Mouse (Mus musculus): ENCODE measurements around the gene Bspry.
"Not testable (repeated sequence)": the region's sequence is repeated elsewhere in the genome, so short reads cannot be mapped to it uniquely, and the experiment has no call there.

Bspry gene

GRCm38 (mm10) chr4:62479937-62480708 is at the start of gene Bspry:
Gene Bspry, plus strand, starts transcription at chr4:62480053.
- peak; percentile 86 for DNase-seq (ENCODE audit: low spot score)

GRCm38 (mm10) chr4:62430678-62431077 is 49.2 kb upstream of the Bspry start:
- no peak for DNase-seq (ENCODE audit: low spot score)

DNA sequence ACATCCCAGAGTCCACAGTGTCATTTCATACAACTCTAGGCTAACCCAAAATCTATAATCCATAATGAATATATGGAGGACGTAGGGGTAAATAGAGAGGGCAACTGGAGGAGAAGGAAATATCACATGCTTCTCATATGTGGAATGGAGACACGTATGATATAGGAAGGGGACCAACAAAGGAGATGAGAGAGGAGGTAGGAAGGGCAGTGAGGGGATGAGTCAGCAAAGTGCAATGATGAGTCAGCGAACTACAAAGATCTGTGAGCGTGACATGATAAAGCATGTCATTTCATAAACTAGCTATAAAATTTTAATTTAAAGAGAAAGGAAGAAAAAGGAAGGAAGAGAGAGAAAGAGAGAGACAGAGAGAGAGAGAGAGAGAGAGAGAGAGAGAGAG is 48.3 kb upstream of the Bspry start:
- DNase-seq (ENCODE audit: low spot score): no peak

GRCm38 (mm10) chr4:62433939-62434870 is 45.6 kb upstream of the Bspry start:
- peak; percentile 61 for DNase-seq (ENCODE audit: low spot score)

DNA sequence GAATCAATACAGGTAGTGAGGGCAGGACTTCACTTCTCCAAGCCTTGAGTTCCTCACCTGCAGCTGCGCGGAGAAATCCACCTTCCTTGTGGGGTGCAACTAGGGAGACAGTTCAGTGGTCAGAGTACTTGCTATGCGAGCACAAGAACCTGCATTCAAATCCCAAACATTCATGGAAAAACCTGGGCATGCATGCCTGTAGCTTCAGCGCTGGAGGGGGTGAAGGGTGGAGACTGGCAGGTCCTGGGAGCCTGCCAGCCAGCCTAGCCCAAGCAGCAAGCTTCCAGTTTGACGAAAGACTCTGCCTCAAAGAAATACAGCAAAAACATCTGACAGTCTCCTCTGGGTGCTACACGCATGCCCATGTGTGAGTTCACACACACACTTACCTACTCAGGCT is 44.8 kb upstream of the Bspry start, which contains the start of gene Rnf183:
Gene Rnf183, minus strand, starts transcription at position 172 of the 400 bp plus-strand sequence.
- no peak for DNase-seq (ENCODE audit: low spot score)

DNA sequence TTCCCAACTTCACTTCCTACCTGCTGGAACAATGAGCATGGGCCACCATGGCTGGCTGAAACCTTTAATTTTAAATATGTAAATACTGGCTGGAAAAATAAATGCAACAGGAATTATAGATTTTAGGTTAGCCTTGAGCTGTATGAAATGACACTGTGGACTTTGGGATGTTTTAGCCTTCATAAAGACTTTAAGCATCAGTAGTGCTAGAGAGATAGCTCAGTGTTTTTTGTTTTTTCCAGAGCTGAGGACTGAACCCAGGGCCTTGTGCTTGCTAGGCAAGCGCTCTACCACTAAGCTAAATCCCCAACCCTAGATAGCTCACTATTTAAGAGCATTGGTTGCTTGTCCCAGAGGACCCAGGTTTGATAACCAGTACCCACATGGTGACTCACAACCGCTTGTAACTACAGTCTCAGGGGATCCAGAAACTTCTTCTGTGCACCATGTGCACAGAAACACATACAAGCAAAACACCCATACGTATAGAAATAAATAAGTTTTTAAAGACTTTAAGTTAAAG is 42.5 kb upstream of the Bspry start:
- DNase-seq (ENCODE audit: low spot score): no peak

DNA sequence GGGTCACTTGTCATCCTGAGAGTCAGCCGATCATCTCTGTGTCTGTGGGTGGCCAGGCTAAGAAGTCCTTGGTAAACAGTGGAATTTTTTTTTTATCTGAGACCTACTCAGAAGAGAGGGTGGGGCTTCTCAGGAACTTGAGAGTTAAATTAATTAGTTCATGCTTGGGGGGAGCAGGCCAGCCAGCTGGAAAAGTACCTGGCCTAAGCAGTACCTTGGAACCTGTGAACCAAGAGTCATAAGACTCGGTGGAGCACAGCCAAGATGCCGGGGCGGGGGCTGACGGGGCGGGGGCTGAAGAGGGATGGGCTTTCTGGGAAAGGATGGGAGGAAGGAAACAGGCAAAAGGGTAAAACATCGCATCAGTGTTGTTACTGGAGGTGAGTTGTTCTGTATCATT is 42.0 kb upstream of the Bspry start:
- peak; percentile 51 for DNase-seq (ENCODE audit: low spot score)

GRCm38 (mm10) chr4:62439793-62440192 is 40.1 kb upstream of the Bspry start:
- no peak for DNase-seq (ENCODE audit: low spot score)

DNA sequence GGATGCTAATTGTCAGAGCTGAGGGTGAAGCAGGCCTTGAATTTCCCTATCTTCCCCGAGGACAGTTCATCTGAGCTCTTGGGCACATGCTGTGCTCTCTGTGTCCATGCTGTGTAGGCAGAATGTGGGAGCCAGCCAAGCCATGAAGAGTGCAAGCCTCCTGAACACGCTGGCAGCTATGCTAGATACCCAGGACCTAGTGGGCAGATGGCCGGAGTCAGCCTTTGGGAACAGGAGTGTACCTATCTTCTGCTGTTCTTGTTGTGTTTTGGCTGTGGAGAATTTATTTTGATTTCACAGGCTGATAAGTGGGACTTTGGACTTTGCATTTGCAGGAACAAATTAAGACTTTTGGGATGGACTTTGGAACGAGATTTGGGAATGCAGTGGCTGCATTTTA is 39.3 kb upstream of the Bspry start:
- DNase-seq (ENCODE audit: low spot score): peak; percentile 56

GRCm38 (mm10) chr4:62440986-62441385 is 38.9 kb upstream of the Bspry start:
- DNase-seq (ENCODE audit: low spot score): peak; percentile 55

GRCm38 (mm10) chr4:62454995-62455394 is 24.9 kb upstream of the Bspry start:
- no peak for DNase-seq (ENCODE audit: low spot score)

DNA sequence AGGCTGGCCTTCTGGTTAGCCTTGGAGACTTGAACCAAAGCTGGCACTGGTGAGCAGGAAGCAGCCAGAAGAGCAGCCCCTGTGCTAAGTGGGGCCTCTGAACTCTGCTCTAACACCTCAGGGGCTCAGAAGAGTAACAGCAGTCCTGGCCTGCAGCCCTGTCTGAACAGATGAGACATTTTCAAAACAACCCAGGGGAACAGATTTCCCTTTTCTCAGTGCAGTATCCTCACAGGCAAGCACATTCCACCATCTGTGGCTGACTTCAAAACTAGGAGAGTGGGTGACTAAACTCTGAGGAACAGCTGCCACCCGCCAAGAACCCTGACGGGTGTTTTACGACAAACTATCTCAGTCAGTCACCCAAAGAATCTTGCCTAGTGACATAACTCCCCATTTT is 20.8 kb upstream of the Bspry start:
- DNase-seq (ENCODE audit: low spot score): no peak

DNA sequence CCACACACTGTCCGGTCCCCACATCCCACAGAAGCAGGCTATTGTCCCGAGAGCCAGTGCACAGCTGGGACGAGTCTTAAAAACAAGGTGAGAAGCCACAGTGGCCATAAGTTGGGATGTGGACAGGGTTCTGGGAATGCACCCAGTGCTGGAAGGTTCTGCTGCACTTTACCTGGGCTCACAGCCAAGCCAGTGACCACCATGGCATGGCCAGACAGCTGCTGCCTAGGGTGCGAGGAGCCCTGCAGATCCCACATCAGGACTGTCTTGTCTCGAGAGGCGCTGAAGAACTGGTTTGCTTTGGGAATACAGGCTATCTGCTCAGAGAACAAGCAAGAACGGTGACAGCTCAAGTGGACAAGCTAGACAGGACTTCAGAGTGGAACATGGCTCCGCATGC is 19.5 kb upstream of the Bspry start:
- DNase-seq (ENCODE audit: low spot score): no peak

- no peak for DNase-seq (ENCODE audit: low spot score)
These were observed 16.7 kb upstream of the Bspry start for GRCm38 (mm10) chr4:62463124-62463523.

GRCm38 (mm10) chr4:62468158-62468557 is 11.7 kb upstream of the Bspry start:
- DNase-seq (ENCODE audit: low spot score): no peak

GRCm38 (mm10) chr4:62470598-62471051 is 9.2 kb upstream of the Bspry start, which contains the start of gene Wdr31:
Gene Wdr31, minus strand, starts transcription at chr4:62470896.
- peak; percentile 67 for DNase-seq (ENCODE audit: low spot score)

GRCm38 (mm10) chr4:62472071-62472470 is 7.8 kb upstream of the Bspry start:
- DNase-seq (ENCODE audit: low spot score): no peak

- DNase-seq (ENCODE audit: low spot score): no peak
These were observed 4.7 kb upstream of the Bspry start for GRCm38 (mm10) chr4:62475131-62475530.

- no peak for DNase-seq (ENCODE audit: low spot score)
These were observed 4.1 kb upstream of the Bspry start for GRCm38 (mm10) chr4:62475793-62476192.

GRCm38 (mm10) chr4:62477542-62478244 is 2.2 kb upstream of the Bspry start:
- DNase-seq (ENCODE audit: low spot score): no peak

GRCm38 (mm10) chr4:62479593-62479936 is 288 bp upstream of the Bspry start:
- DNase-seq (ENCODE audit: low spot score): not testable (repeated sequence)
